Mouse (Mus musculus) testis, adult 10 weeks (tissue): ENCODE results near the gene Nup107. TPM values are rescaled to one million over a fixed set of nuclear protein-coding genes. Genes with fewer than 3 reads are reported as not detected.

Experiments used
- polyA plus RNA-seq: library from polyadenylated mRNA; stranded (reverse); fragments of 350-450 nt; fragmentation: Illumina TruSeq; extraction: RNeasy Lipid Tissue Mini Kit (QIAGEN cat#74804); gene quantifications from one replicate; pipeline ENCODE4 v1.2.3, GENCODE M21; 2014; ENCODE audit warnings: low read depth, low replicate concordance

The Nup107 gene
- polyA plus RNA-seq: 76.9 TPM

GRCm38 (mm10) chr10:117792141-117793091, at the start of gene Nup107:
TSS of gene Nup107 (minus strand) at chr10:117792705.

GRCm38 (mm10) chr10:117746297-117746883, 46.1 kb downstream of the Nup107 start, which contains the start of gene Slc35e3:
TSS of gene Slc35e3 (minus strand) at chr10:117746365.

GRCm38 (mm10) chr10:117710604-117711141, 81.8 kb downstream of the Nup107 start, which contains the start of gene Mdm2:
TSS of gene Mdm2 (minus strand) at chr10:117710758.

Other genes with a start within 250 kb of the Nup107 start
- gene Cpm, start 163.2 kb downstream of the Nup107 start, polyA plus RNA-seq: 0.28 TPM
- 140 TPM for gene Mdm2, start 81.9 kb downstream of the Nup107 start, polyA plus RNA-seq
- 2.4 TPM for gene Slc35e3, start 46.3 kb downstream of the Nup107 start, polyA plus RNA-seq
- gene Rap1b, start 53.3 kb upstream of the Nup107 start, polyA plus RNA-seq: 94.4 TPM